ENCODE assay signal across 8 mouse cellular contexts in the genomic region with DNA sequence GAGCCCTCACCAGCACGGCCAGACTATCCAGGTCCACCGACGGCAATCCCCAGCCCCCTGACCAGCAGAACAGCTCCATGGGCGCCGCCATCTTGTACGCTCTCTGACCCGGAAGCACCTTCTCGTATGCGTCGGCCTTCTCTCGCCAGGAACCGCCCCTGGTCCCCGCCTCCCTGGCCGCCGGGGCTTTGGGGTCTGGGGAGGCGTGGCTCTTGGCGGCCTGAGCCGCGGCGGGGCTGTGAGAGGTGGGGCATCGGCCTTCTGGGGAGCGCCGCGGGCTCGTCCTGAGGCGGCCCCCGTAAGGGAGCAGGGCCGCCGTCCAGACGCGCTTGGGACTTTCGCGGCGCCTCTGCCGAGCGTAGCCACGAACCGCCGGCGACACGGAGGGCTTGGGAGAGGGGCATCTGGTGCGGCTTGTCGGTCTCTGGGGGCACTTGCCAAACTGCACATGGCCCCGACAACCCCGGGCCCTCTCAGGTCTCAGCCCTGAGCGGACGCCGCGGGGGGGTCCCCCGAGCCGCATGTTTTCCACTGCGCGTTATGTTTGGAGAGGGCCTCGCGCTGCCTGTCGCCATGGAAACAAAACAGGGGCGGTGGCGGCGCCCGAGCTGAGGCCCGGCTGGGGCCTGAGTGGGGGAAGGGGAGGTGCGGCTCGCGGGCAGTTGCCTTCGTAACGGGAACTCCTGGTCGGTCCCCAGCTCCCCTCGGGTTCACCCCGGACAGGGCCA. TPM values are rescaled to one million over a fixed set of nuclear protein-coding genes. Genes with fewer than 3 reads are reported as not detected.
DNase-seq lines count a peak whose midpoint lies in the region; ATAC-seq and TF ChIP-seq lines count a peak whose summit lies in the region.

No protein-coding gene starts in this region.

- ATAC-seq in embryonic facial prominence, embryonic 15.5 days (ENCODE audit: insufficient number of reproducible peaks, low FRiP score, low TSS enrichment, low read depth) = peak; percentile 91
- peak; percentile 91 for ATAC-seq in kidney, embryonic 14.5 days (ENCODE audit: low FRiP score, low TSS enrichment)
- peak; percentile 91 for ATAC-seq in limb, embryonic 15.5 days (ENCODE audit: insufficient number of reproducible peaks, low FRiP score, low TSS enrichment, low read depth)
- peak; percentile 89 for ATAC-seq in midbrain, postnatal 0 days (ENCODE audit: low FRiP score)

- H3K4me3 ChIP-seq in bone marrow macrophage, adult 2 months (ENCODE audit: insufficient read depth, low read length) = peak overlapping the region; percentile 73
- peak overlapping the region; percentile 86 for H3K4me3 ChIP-seq in embryonic facial prominence, embryonic 15.5 days (replicated peaks)
- peak overlapping the region; percentile 95 for H3K4me3 ChIP-seq in kidney, embryonic 14.5 days (ENCODE audit: low read length)
- peak overlapping the region; percentile 73 for H3K4me3 ChIP-seq in limb, embryonic 15.5 days
- peak overlapping the region; percentile 56 for H3K4me3 ChIP-seq in midbrain, postnatal 0 days (ENCODE audit: low read depth, low read length)

- H3K27ac ChIP-seq in bone marrow macrophage, adult 2 months (ENCODE audit: insufficient read depth, low read depth, low read length) = peak overlapping the region; percentile 37
- peak overlapping the region; percentile 95 for H3K27ac ChIP-seq in embryonic facial prominence, embryonic 15.5 days (replicated peaks)
- peak overlapping the region; percentile 91 for H3K27ac ChIP-seq in kidney, embryonic 14.5 days (ENCODE audit: low read depth, low read length)
- peak overlapping the region; percentile 96 for H3K27ac ChIP-seq in limb, embryonic 15.5 days
- H3K27ac ChIP-seq in midbrain, postnatal 0 days (ENCODE audit: low read depth, low read length) = peak overlapping the region; percentile 93

- no peaks in the 10 kb centered on the region for H3K27me3 ChIP-seq in embryonic facial prominence, embryonic 15.5 days
- no peaks in the 10 kb centered on the region for H3K27me3 ChIP-seq in kidney, embryonic 14.5 days (ENCODE audit: control insufficient read depth, insufficient read depth, low read length)
- no peaks in the 10 kb centered on the region for H3K27me3 ChIP-seq in limb, embryonic 15.5 days
- H3K27me3 ChIP-seq in midbrain, postnatal 0 days (ENCODE audit: insufficient read depth, low read length) = no peaks in the 10 kb centered on the region

- TF ChIP-seq CTCF in bone marrow macrophage, adult 2 months (IDR thresholded peaks at IDR 0.05; ENCODE audit: low read depth, low read length) = no peak
- TF ChIP-seq CTCF in midbrain, postnatal 0 days (IDR thresholded peaks at IDR 0.05) = no peak

- H3K36me3 ChIP-seq in embryonic facial prominence, embryonic 15.5 days = peaks cover 21% of the 10 kb centered on the region
- H3K36me3 ChIP-seq in kidney, embryonic 14.5 days (ENCODE audit: control insufficient read depth, insufficient read depth, low read length) = peaks cover 20% of the 10 kb centered on the region
- H3K36me3 ChIP-seq in limb, embryonic 15.5 days = peaks cover 24% of the 10 kb centered on the region
- peaks cover 14% of the 10 kb centered on the region for H3K36me3 ChIP-seq in midbrain, postnatal 0 days (ENCODE audit: insufficient read depth, low read length)

- peak overlapping the region; percentile 59 for H3K9ac ChIP-seq in embryonic facial prominence, embryonic 15.5 days
- peak overlapping the region; percentile 76 for H3K9ac ChIP-seq in kidney, embryonic 14.5 days (ENCODE audit: low read depth, low read length)
- H3K9ac ChIP-seq in limb, embryonic 15.5 days = peak overlapping the region; percentile 61
- peak overlapping the region; percentile 66 for H3K9ac ChIP-seq in midbrain, postnatal 0 days (replicated peaks; ENCODE audit: low read length, poor library complexity, severe bottlenecking)

- peak overlapping the region; percentile 81 for H3K4me2 ChIP-seq in embryonic facial prominence, embryonic 15.5 days (replicated peaks)
- peak overlapping the region; percentile 86 for H3K4me2 ChIP-seq in kidney, embryonic 14.5 days (replicated peaks; ENCODE audit: low read depth, low read length)
- H3K4me2 ChIP-seq in limb, embryonic 15.5 days = peak overlapping the region; percentile 68
- peak overlapping the region; percentile 84 for H3K4me2 ChIP-seq in midbrain, postnatal 0 days (ENCODE audit: low read depth, low read length, poor library complexity, severe bottlenecking)

- H3K4me1 ChIP-seq in bone marrow macrophage, adult 2 months (ENCODE audit: control insufficient read depth, insufficient read depth, low read length) = peaks cover 35% of the 10 kb centered on the region
- peaks cover 44% of the 10 kb centered on the region for H3K4me1 ChIP-seq in embryonic facial prominence, embryonic 15.5 days
- H3K4me1 ChIP-seq in kidney, embryonic 14.5 days (ENCODE audit: control insufficient read depth, insufficient read depth, low read length) = peaks cover 24% of the 10 kb centered on the region
- peaks cover 50% of the 10 kb centered on the region for H3K4me1 ChIP-seq in limb, embryonic 15.5 days
- H3K4me1 ChIP-seq in midbrain, postnatal 0 days (ENCODE audit: insufficient read depth, low read length) = peaks cover 9% of the 10 kb centered on the region; the same call in 1 of the 2 replicates

- TF ChIP-seq POLR2A in bone marrow macrophage, adult 2 months (IDR thresholded peaks at IDR 0.05; ENCODE audit: borderline replicate concordance, low read depth, low read length) = no peak; the same call in 1 of the 2 replicates

- peak; percentile 96 for DNase-seq in B cell, adult 2 months
- DNase-seq in heart, adult 9 months (ENCODE audit: low spot score in 2 of 2) = peak; percentile 94 to 96
- DNase-seq in midbrain, postnatal 0 days (ENCODE audit: low spot score) = peak; percentile 97
- DNase-seq in spleen, postnatal 10 days (ENCODE audit: low spot score in 2 of 2) = peak; percentile 78 to 90

- no peaks in the 10 kb centered on the region for H3K9me3 ChIP-seq in embryonic facial prominence, embryonic 15.5 days (replicated peaks)
- H3K9me3 ChIP-seq in kidney, embryonic 14.5 days (ENCODE audit: control insufficient read depth, low read length) = no peaks in the 10 kb centered on the region
- H3K9me3 ChIP-seq in limb, embryonic 15.5 days = no peaks in the 10 kb centered on the region
- no peaks in the 10 kb centered on the region for H3K9me3 ChIP-seq in midbrain, postnatal 0 days (ENCODE audit: low read length)

- WGBS in embryonic facial prominence, embryonic 15.5 days = under 1% methylated on average over 69 of the region's 69 CpGs
- WGBS in kidney, embryonic 14.5 days = under 1% methylated on average over 67 of the region's 69 CpGs
- WGBS in limb, embryonic 15.5 days = under 1% methylated on average over 68 of the region's 69 CpGs
- WGBS in midbrain, postnatal 0 days = under 1% methylated on average over 63 of the region's 69 CpGs

RNA-seq across cellular contexts. Expression of a gene that starts 1.0 kb away (rescaled TPM):
- polyA plus RNA-seq in bone marrow macrophage, adult 2 months (2012; ENCODE audit: insufficient read depth, insufficient read length, missing spikeins) = 1.1 TPM in 1 of 2 replicates, not detected in the other
- polyA plus RNA-seq in embryonic facial prominence, embryonic 15.5 days (2015; fragmentation: Nextera tagmentation; extraction: Ambion mirVana) = 47.1 and 59.7 TPM in 2 replicates
- polyA plus RNA-seq in kidney, embryonic 14.5 days (2014; fragmentation: Nextera tagmentation; extraction: Ambion mirVana) = 12.5 and 13.2 TPM in 2 replicates
- polyA plus RNA-seq in limb, embryonic 15.5 days (2015; fragmentation: Nextera tagmentation; extraction: Ambion mirVana) = 94.0 and 116 TPM in 2 replicates
- total RNA-seq in midbrain, postnatal 0 days (2014; rRNA removed) = 38.5 and 42.9 TPM in 2 replicates
- polyA plus RNA-seq in midbrain, postnatal 0 days (2015; fragmentation: Nextera tagmentation; extraction: Ambion mirVana) = 39.0 and 47.6 TPM in 2 replicates

RNA-seq across cellular contexts. Expression of a gene that starts 11.2 kb away (rescaled TPM):
- 130 and 141 TPM in 2 replicates for polyA plus RNA-seq in bone marrow macrophage, adult 2 months (2012; ENCODE audit: insufficient read depth, insufficient read length, missing spikeins)
- 49.0 and 55.6 TPM in 2 replicates for polyA plus RNA-seq in embryonic facial prominence, embryonic 15.5 days (2015; fragmentation: Nextera tagmentation; extraction: Ambion mirVana)
- 32.0 and 37.4 TPM in 2 replicates for polyA plus RNA-seq in kidney, embryonic 14.5 days (2014; fragmentation: Nextera tagmentation; extraction: Ambion mirVana)
- 62.5 and 70.9 TPM in 2 replicates for polyA plus RNA-seq in limb, embryonic 15.5 days (2015; fragmentation: Nextera tagmentation; extraction: Ambion mirVana)
- total RNA-seq in midbrain, postnatal 0 days (2014; rRNA removed) = 56.8 and 64.6 TPM in 2 replicates
- polyA plus RNA-seq in midbrain, postnatal 0 days (2015; fragmentation: Nextera tagmentation; extraction: Ambion mirVana) = 46.1 and 48.3 TPM in 2 replicates

RNA-seq across cellular contexts. Expression of a gene that starts 12.9 kb away (rescaled TPM):
- 66.1 and 66.8 TPM in 2 replicates for polyA plus RNA-seq in bone marrow macrophage, adult 2 months (2012; ENCODE audit: insufficient read depth, insufficient read length, missing spikeins)
- polyA plus RNA-seq in embryonic facial prominence, embryonic 15.5 days (2015; fragmentation: Nextera tagmentation; extraction: Ambion mirVana) = 173 and 196 TPM in 2 replicates
- polyA plus RNA-seq in kidney, embryonic 14.5 days (2014; fragmentation: Nextera tagmentation; extraction: Ambion mirVana) = 217 and 259 TPM in 2 replicates
- 156 and 180 TPM in 2 replicates for polyA plus RNA-seq in limb, embryonic 15.5 days (2015; fragmentation: Nextera tagmentation; extraction: Ambion mirVana)
- 101 and 108 TPM in 2 replicates for total RNA-seq in midbrain, postnatal 0 days (2014; rRNA removed)
- 176 and 189 TPM in 2 replicates for polyA plus RNA-seq in midbrain, postnatal 0 days (2015; fragmentation: Nextera tagmentation; extraction: Ambion mirVana)

RNA-seq across cellular contexts. Expression of a gene that starts 14.9 kb away (rescaled TPM):
- 0.47 TPM in 1 of 2 replicates, not detected in the other for polyA plus RNA-seq in bone marrow macrophage, adult 2 months (2012; ENCODE audit: insufficient read depth, insufficient read length, missing spikeins)
- polyA plus RNA-seq in embryonic facial prominence, embryonic 15.5 days (2015; fragmentation: Nextera tagmentation; extraction: Ambion mirVana) = 4.0 and 10.2 TPM in 2 replicates
- 8.0 and 13.6 TPM in 2 replicates for polyA plus RNA-seq in kidney, embryonic 14.5 days (2014; fragmentation: Nextera tagmentation; extraction: Ambion mirVana)
- polyA plus RNA-seq in limb, embryonic 15.5 days (2015; fragmentation: Nextera tagmentation; extraction: Ambion mirVana) = 0.64 and 0.68 TPM in 2 replicates
- total RNA-seq in midbrain, postnatal 0 days (2014; rRNA removed) = 2.8 and 3.8 TPM in 2 replicates
- 0.52 and 1.5 TPM in 2 replicates for polyA plus RNA-seq in midbrain, postnatal 0 days (2015; fragmentation: Nextera tagmentation; extraction: Ambion mirVana)

RNA-seq across cellular contexts. Expression of a gene that starts 31.0 kb away (rescaled TPM):
- 17.4 TPM in 2 replicates for polyA plus RNA-seq in bone marrow macrophage, adult 2 months (2012; ENCODE audit: insufficient read depth, insufficient read length, missing spikeins)
- polyA plus RNA-seq in embryonic facial prominence, embryonic 15.5 days (2015; fragmentation: Nextera tagmentation; extraction: Ambion mirVana) = 34.9 and 37.0 TPM in 2 replicates
- 34.5 and 49.3 TPM in 2 replicates for polyA plus RNA-seq in kidney, embryonic 14.5 days (2014; fragmentation: Nextera tagmentation; extraction: Ambion mirVana)
- 31.4 and 34.0 TPM in 2 replicates for polyA plus RNA-seq in limb, embryonic 15.5 days (2015; fragmentation: Nextera tagmentation; extraction: Ambion mirVana)
- 12.7 and 22.2 TPM in 2 replicates for total RNA-seq in midbrain, postnatal 0 days (2014; rRNA removed)
- polyA plus RNA-seq in midbrain, postnatal 0 days (2015; fragmentation: Nextera tagmentation; extraction: Ambion mirVana) = 32.5 and 37.5 TPM in 2 replicates

Comparison
In these comparisons a context has a peak if more than half of its experiments do, and no peak if none do; other contexts are left out.
1. Peak in every context shown above with its lines: DNase-seq, ATAC-seq, H3K4me3 ChIP-seq and H3K27ac ChIP-seq.
2. H3K27ac ChIP-seq: peak in every context shown above with its lines; median percentile 96 in limb, embryonic 15.5 days; 95 in embryonic facial prominence, embryonic 15.5 days; 93 in midbrain, postnatal 0 days; 91 in kidney, embryonic 14.5 days; 37 in bone marrow macrophage, adult 2 months.